Mouse (Mus musculus) liver, postnatal 0 days (tissue): ENCODE measurements around the gene Tango6.

Experiments
- CTCF ChIP-seq: sonication (generic); IDR thresholded peaks from 2 replicates; pipeline ENCODE4 v1.5.1; 2016; ENCODE audit warnings: antibody characterized with exemption, low read depth
- EP300 ChIP-seq: IDR thresholded peaks from 2 replicates; pipeline ENCODE4 v1.6.1; 2016; ENCODE audit warnings: antibody characterized with exemption, low read depth, mild to moderate bottlenecking

DNA sequence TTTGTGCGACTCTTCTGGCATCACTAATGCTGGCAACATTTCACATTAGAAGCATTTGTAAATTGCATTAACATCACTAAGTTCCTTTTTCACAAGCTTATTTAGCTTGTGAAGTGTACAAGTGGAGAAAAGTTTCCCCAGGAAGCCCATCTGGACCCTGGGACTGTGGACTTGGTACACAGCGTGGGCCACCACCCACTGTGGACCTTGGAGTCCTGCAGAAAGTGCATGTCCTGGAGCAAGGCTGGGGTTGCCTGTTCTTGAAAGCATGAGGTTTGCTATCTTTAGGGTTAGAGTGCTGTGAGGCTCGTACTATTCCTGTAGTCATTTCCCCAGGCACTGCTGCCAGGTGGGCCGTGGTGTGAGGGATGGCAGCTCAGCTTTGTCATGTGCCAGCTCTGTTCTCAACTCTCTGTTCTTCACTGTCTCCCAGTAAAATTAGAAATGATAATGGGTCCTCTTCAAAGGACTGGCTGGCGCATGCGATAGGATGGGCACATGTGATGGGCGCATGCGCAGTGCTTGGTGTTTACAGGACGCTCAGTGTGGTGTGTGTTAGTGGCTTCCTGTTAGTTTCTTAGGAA lies 87.8 kb downstream of the Tango6 start:
- TF ChIP-seq EP300 (no peak), CTCF (no peak)
